Mouse (Mus musculus) neural tube, embryonic 10.5 days (tissue): ENCODE results near the gene Arih2.

Source experiments
- DNase-seq: peaks from one replicate; pipeline ENCODE4 v3.0.0-alpha.2; 2017; ENCODE audit warnings: low spot score; ENCODE audit errors: extremely low spot score

The Arih2 gene

GRCm38 (mm10) chr9:108564131-108564530, 85.1 kb downstream of the Arih2 start:
- no peak for DNase-seq

DNA sequence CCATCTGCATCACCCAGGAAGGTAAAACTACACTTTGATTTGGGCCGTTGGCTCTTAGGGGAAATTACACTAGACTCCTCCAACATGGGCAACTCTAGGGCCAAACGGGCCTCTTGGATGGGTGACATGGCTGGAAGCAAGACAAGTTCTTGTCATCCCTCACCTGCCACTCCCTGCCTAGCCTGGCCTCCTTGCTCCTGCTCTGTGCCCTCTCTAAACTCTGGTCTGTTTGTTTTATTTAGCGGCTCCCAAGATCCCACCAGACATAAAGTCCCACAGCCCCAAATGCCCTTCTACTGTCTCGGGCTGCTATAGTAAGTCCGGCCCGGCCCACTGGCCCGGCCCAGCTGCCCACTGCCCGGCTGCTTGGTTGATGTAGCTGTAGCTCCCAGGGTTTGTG, 85.5 kb downstream of the Arih2 start:
- no peak for DNase-seq

DNA sequence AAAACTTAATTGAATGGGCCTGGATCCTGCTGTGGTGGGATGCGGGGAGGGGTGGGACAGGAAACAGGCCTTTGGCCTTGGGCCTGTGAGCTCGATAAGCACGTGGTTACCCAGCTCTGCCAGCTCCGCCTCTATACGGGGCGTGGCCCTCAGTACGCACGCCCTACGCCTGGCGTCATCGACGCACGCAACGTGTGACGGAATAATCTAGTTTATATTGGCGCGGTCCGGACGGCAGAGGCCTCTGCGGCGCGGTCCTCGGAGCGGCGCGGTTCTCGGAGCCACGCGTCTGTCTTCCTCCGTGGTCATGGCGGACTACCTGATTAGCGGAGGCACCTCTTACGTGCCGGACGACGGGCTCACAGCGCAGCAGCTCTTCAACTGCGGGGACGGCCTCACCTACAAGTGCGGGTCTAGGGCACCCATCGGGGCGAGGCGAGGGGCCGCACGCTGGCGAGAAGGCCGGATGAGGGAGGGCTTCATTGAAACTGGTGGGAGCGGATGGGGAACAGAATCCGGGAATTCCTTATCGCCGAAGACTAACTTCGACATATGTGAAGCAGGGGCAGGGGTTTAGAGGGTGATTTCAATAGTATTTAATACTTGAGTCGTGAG, 88.9 kb downstream of the Arih2 start, which contains the start of gene Impdh2:
TSS of gene Impdh2 (plus strand) at position 60 of the 615 bp plus-strand sequence.
- DNase-seq = peak; percentile 95

DNA sequence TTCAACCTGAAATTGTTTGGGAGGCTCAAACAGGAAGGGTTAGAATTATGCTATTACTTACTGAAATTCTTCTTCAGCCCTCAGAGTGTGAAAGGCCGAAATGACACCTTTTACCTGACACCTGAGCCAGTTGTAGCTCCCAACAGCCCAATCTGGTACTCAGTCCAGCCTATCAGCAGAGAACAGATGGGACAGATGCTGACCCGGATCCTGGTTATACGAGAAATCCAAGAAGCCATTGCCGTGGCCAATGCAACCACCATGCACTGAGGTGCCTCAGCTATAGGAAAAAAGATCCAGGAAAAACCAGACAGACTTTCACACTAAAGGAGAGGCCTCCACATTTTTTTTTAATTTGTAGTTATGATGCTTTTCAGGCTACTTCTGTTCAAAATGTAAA, 90.0 kb downstream of the Arih2 start:
- DNase-seq = no peak
